Mouse (Mus musculus): ENCODE data around the gene Flt3.

GRCm38 (mm10) chr5:147315432-147316075 lies 84.7 kb downstream of the Flt3 start:
- TF ChIP-seq CTCF (IDR thresholded peaks at IDR 0.05; ENCODE audit: extremely low read depth, insufficient read length, insufficient replicate concordance, low read depth, low read length) (no peak), POLR2A (IDR thresholded peaks at IDR 0.05; ENCODE audit: low read depth, low read length) (peak; percentile 12; the same call in 1 of the 2 replicates)
